Comparison of ENCODE assay signal across 12 mouse cellular contexts in genomic region chr14:25105391-25105790, GRCm38 (mm10).
A peak's percentile ranks its signal among the peaks of the same experiment; 100 is the strongest.
DNase-seq lines count a peak whose midpoint lies in the region; ATAC-seq lines count a peak whose summit lies in the region.
"Had no signal": no experiment of that assay in that cellular context is flagged by ENCODE, and none has a peak within 500 bp of the region (broad histone marks: within the 10 kb centered on the region; RNA-seq: fewer than 3 reads in every experiment).

No protein-coding gene starts in this region.

- H3K4me1 ChIP-seq in neural tube, embryonic 15.5 days = peaks cover 24% of the 10 kb centered on the region
- H3K4me1 ChIP-seq in forebrain, embryonic 15.5 days = peaks cover 27% of the 10 kb centered on the region

- H3K9ac ChIP-seq in neural tube, embryonic 15.5 days (replicated peaks) = no peak overlapping the region
- H3K9ac ChIP-seq in forebrain, embryonic 15.5 days (replicated peaks) = no peak overlapping the region
- H3K9ac ChIP-seq: hindbrain, embryonic 13.5 days had no signal

- H3K9me3 ChIP-seq in neural tube, embryonic 15.5 days (replicated peaks) = no peaks in the 10 kb centered on the region
- H3K9me3 ChIP-seq in forebrain, embryonic 15.5 days = no peaks in the 10 kb centered on the region
- H3K9me3 ChIP-seq: hindbrain, embryonic 13.5 days had no signal

- no peak for ATAC-seq in neural tube, embryonic 15.5 days (ENCODE audit: low FRiP score)
- no peak for ATAC-seq in forebrain, embryonic 15.5 days (replicated peaks)
- ATAC-seq: lung, postnatal 0 days had no signal

- H3K4me3 ChIP-seq in neural tube, embryonic 15.5 days (replicated peaks) = no peak overlapping the region
- H3K4me3 ChIP-seq in forebrain, embryonic 15.5 days = no peak overlapping the region
- H3K4me3 ChIP-seq: hindbrain, embryonic 13.5 days had no signal

- 91% methylated on average over 10 of the region's 10 CpGs for WGBS in neural tube, embryonic 15.5 days
- 93% methylated on average over 10 of the region's 10 CpGs for WGBS in forebrain, embryonic 15.5 days

- H3K27me3 ChIP-seq in neural tube, embryonic 15.5 days (replicated peaks) = no peaks in the 10 kb centered on the region
- no peaks in the 10 kb centered on the region for H3K27me3 ChIP-seq in forebrain, embryonic 15.5 days
- H3K27me3 ChIP-seq: hindbrain, embryonic 13.5 days had no signal

- peak; percentile 11 for DNase-seq in gastrocnemius, adult 18-20 months (ENCODE audit: low spot score)
- DNase-seq in gastrocnemius, adult 8-10 months (ENCODE audit: low spot score in 2 of 2) = no peak
- DNase-seq in neural tube, embryonic 10.5 days (ENCODE audit: extremely low spot score, low spot score) = peak; percentile 31
- DNase-seq in gastrocnemius, postnatal 25 days = peak; percentile 14
- no peak for DNase-seq in left cerebral cortex, adult 18-20 months (ENCODE audit: low spot score in 2 of 2)
- no peak for DNase-seq in MN1 (ENCODE audit: low spot score)
- DNase-seq: kidney, adult 2 months; layer of hippocampus, adult 9-11 months had no signal

- H3K27ac ChIP-seq in neural tube, embryonic 15.5 days (replicated peaks) = no peak overlapping the region
- no peak overlapping the region for H3K27ac ChIP-seq in forebrain, embryonic 15.5 days (replicated peaks)
- H3K27ac ChIP-seq: hindbrain, embryonic 13.5 days had no signal

- no peaks in the 10 kb centered on the region for H3K36me3 ChIP-seq in neural tube, embryonic 15.5 days
- no peaks in the 10 kb centered on the region for H3K36me3 ChIP-seq in forebrain, embryonic 15.5 days
- H3K36me3 ChIP-seq: hindbrain, embryonic 13.5 days had no signal

- H3K4me2 ChIP-seq in neural tube, embryonic 15.5 days = no peak overlapping the region
- H3K4me2 ChIP-seq in forebrain, embryonic 15.5 days (replicated peaks) = no peak overlapping the region
- H3K4me2 ChIP-seq: hindbrain, embryonic 13.5 days had no signal

Comparison
In these comparisons a context has a peak if more than half of its experiments do, and no peak if none do; other contexts are left out.
1. DNase-seq: peak in gastrocnemius, adult 18-20 months (single experiment), neural tube, embryonic 10.5 days (single experiment) and gastrocnemius, postnatal 25 days (single experiment); none in gastrocnemius, adult 8-10 months (0 of 2), left cerebral cortex, adult 18-20 months (0 of 2) and MN1 (single experiment).